In the genomic region with DNA sequence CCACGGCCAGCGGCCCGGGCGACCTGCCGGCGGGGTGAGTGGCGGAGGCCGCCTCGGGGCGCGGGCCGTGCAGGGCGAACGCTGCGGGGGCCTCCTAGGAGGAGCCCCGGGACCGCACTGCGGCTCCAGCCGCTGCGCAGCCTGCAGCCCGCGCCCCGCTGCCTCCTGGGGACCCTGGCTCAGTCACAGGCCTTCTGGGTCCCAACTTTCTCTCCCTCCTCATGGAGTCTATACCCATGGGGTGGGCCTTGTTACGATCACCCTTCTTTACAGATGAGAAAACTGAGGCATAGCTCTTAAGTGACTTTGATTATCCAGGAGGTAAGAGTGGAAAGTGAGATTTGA, we compare ENCODE assay signal across 8 mouse cellular contexts. TPM values are rescaled to one million over a fixed set of nuclear protein-coding genes. Genes with fewer than 3 reads are reported as not detected.
A peak's percentile ranks its signal among the peaks of the same experiment; 100 is the strongest.
DNase-seq lines count a peak whose midpoint lies in the region; ATAC-seq and TF ChIP-seq lines count a peak whose summit lies in the region.

No protein-coding gene starts in this region.

- H3K4me1 ChIP-seq in kidney, adult 2 months (ENCODE audit: control insufficient read depth, insufficient read depth, low read length): no peaks in the 10 kb centered on the region
- peaks cover 1% of the 10 kb centered on the region; the same call in 1 of the 2 replicates for H3K4me1 ChIP-seq in bone marrow, adult 2 months (ENCODE audit: control insufficient read depth, insufficient read depth, low read length)
- peaks cover 28% of the 10 kb centered on the region for H3K4me1 ChIP-seq in hindbrain, embryonic 10.5 days (replicated peaks)
- peaks cover 11% of the 10 kb centered on the region; the same call in 1 of the 2 replicates for H3K4me1 ChIP-seq in midbrain, embryonic 11.5 days (ENCODE audit: control insufficient read depth, insufficient read depth, low read length)

- H3K4me3 ChIP-seq in kidney, adult 2 months (ENCODE audit: insufficient read depth, low read depth, low read length): peak overlapping the region; percentile 56; the same call in 1 of the 2 replicates
- peak overlapping the region; percentile 18 for H3K4me3 ChIP-seq in bone marrow, adult 2 months (replicated peaks; ENCODE audit: control insufficient read depth, low read depth, low read length)
- peak overlapping the region; percentile 73 for H3K4me3 ChIP-seq in hindbrain, embryonic 10.5 days
- H3K4me3 ChIP-seq in midbrain, embryonic 11.5 days (ENCODE audit: low read depth, low read length): peak overlapping the region; percentile 59

- 10% methylated on average over 24 of the region's 24 CpGs for WGBS in kidney, adult 2 months
- WGBS in bone marrow, adult 2 months: 6% methylated on average over 22 of the region's 24 CpGs
- 3% methylated on average over 24 of the region's 24 CpGs for WGBS in hindbrain, embryonic 10.5 days
- WGBS in midbrain, embryonic 11.5 days: 2% methylated on average over 24 of the region's 24 CpGs

- no peak for DNase-seq in kidney, adult 2 months
- DNase-seq in kidney, adult 11 months: no peak
- no peak for DNase-seq in hindbrain, embryonic 10.5 days (ENCODE audit: low spot score)
- no peak for DNase-seq in midbrain, embryonic 11.5 days (ENCODE audit: low spot score, missing footprints)
- no peak for DNase-seq in spleen, postnatal 10 days (ENCODE audit: low spot score in 2 of 2)
- DNase-seq in kidney, postnatal 4 days: no peak

- no peak for TF ChIP-seq CTCF in kidney, adult 2 months (conservative IDR thresholded peaks at IDR 0.05; ENCODE audit: insufficient read depth, insufficient read length, low read depth, low read length)
- TF ChIP-seq CTCF in bone marrow, adult 2 months (IDR thresholded peaks at IDR 0.05; ENCODE audit: control insufficient read depth, insufficient read depth, low read length): no peak

- H3K9me3 ChIP-seq in hindbrain, embryonic 10.5 days: no peaks in the 10 kb centered on the region
- no peaks in the 10 kb centered on the region for H3K9me3 ChIP-seq in midbrain, embryonic 11.5 days (ENCODE audit: control insufficient read depth, low read length)

- no peak for TF ChIP-seq POLR2A in kidney, adult 2 months (IDR thresholded peaks at IDR 0.05; ENCODE audit: low read depth, low read length)
- no peak for TF ChIP-seq POLR2A in bone marrow, adult 2 months (IDR thresholded peaks at IDR 0.05; ENCODE audit: borderline replicate concordance, control insufficient read depth, low read depth, low read length)

- peak overlapping the region; percentile 70 for H3K9ac ChIP-seq in midbrain, embryonic 11.5 days (ENCODE audit: low read length)

- no peaks in the 10 kb centered on the region for H3K27me3 ChIP-seq in kidney, adult 2 months (replicated peaks; ENCODE audit: control insufficient read depth, insufficient read depth, low read length)
- H3K27me3 ChIP-seq in hindbrain, embryonic 10.5 days (ENCODE audit: insufficient read depth, poor library complexity, severe bottlenecking): peaks cover 42% of the 10 kb centered on the region
- H3K27me3 ChIP-seq in midbrain, embryonic 11.5 days (ENCODE audit: control insufficient read depth, insufficient read depth, low read length): peaks cover 12% of the 10 kb centered on the region

- H3K27ac ChIP-seq in kidney, adult 2 months (ENCODE audit: insufficient read depth, low read depth, low read length): no peak overlapping the region
- peak overlapping the region; percentile 23; the same call in 1 of the 2 replicates for H3K27ac ChIP-seq in bone marrow, adult 2 months (ENCODE audit: control insufficient read depth, insufficient read depth, low read depth, low read length, poor library complexity)
- H3K27ac ChIP-seq in hindbrain, embryonic 10.5 days: peak overlapping the region; percentile 86
- H3K27ac ChIP-seq in midbrain, embryonic 11.5 days (ENCODE audit: low read depth, low read length): no peak overlapping the region

- peak overlapping the region; percentile 99 for H3K4me2 ChIP-seq in midbrain, embryonic 11.5 days

- peak; percentile 33 for ATAC-seq in midbrain, embryonic 11.5 days (ENCODE audit: low FRiP score)
- ATAC-seq in activated CD4-positive, CD25-positive, alpha-beta regulatory T cell, adult 4 months: no peak

- no peaks in the 10 kb centered on the region for H3K36me3 ChIP-seq in kidney, adult 2 months (ENCODE audit: control insufficient read depth, insufficient read depth, low read length)
- H3K36me3 ChIP-seq in hindbrain, embryonic 10.5 days: no peaks in the 10 kb centered on the region
- H3K36me3 ChIP-seq in midbrain, embryonic 11.5 days (ENCODE audit: control insufficient read depth, insufficient read depth, low read length): no peaks in the 10 kb centered on the region

RNA-seq across cellular contexts. Expression of a gene that starts 0.7 kb away (rescaled TPM):
- polyA plus RNA-seq in kidney, adult 2 months (2012; rRNA removed): 2.8 and 3.1 TPM in 2 replicates
- 3.4 and 4.0 TPM in 2 replicates for polyA plus RNA-seq in bone marrow, adult 2 months (2011; ENCODE audit: insufficient read depth, insufficient read length, low replicate concordance, missing spikeins)
- 2.5 and 2.8 TPM in 2 replicates for polyA plus RNA-seq in hindbrain, embryonic 10.5 days (2016; fragmentation: Nextera tagmentation; extraction: Ambion mirVana)
- polyA plus RNA-seq in midbrain, embryonic 11.5 days (2014; fragmentation: Nextera tagmentation; extraction: Ambion mirVana): 2.2 TPM in 2 replicates
- not detected for polyA plus RNA-seq in activated CD4-positive, CD25-positive, alpha-beta regulatory T cell, adult 4 months (2017; shearing (Covaris generic))

Comparison
In these comparisons a context has a peak if more than half of its experiments do, and no peak if none do; other contexts are left out.
1. H3K27ac ChIP-seq: peak in bone marrow, adult 2 months (single experiment) and hindbrain, embryonic 10.5 days (single experiment); none in kidney, adult 2 months (single experiment) and midbrain, embryonic 11.5 days (single experiment).
2. H3K4me3 ChIP-seq: peak in every context shown above with its lines; median percentile 73 in hindbrain, embryonic 10.5 days; 59 in midbrain, embryonic 11.5 days; 56 in kidney, adult 2 months; 18 in bone marrow, adult 2 months.